Mouse (Mus musculus) C2C12 (cell line): Measurements from ENCODE around the gene Fam71f2.

Source experiments
- CEBPB ChIP-seq: IDR thresholded peaks from one replicate; pipeline ENCODE4 v1.6.1; 2011; ENCODE audit warnings: low read depth, mild to moderate bottlenecking, control low read depth, moderate library complexity
- CTCF ChIP-seq: IDR thresholded peaks from one replicate; pipeline ENCODE4 v1.5.1; 2011; ENCODE audit not compliant: control insufficient read depth, insufficient read depth, insufficient read length
- FOSL1 ChIP-seq: IDR thresholded peaks from one replicate; pipeline ENCODE4 v1.8.0; 2011; ENCODE audit warnings: mild to moderate bottlenecking, low read length; ENCODE audit not compliant: poor library complexity, insufficient read depth, severe bottlenecking
- MAX ChIP-seq: IDR thresholded peaks from one replicate; pipeline ENCODE4 v1.6.1; 2011; ENCODE audit warnings: mild to moderate bottlenecking, control low read depth
- MYOD1 ChIP-seq: IDR thresholded peaks from one replicate; pipeline ENCODE4 v1.6.1; 2011; ENCODE audit warnings: low read depth; ENCODE audit not compliant: control insufficient read depth, insufficient read length
- MYOG ChIP-seq: IDR thresholded peaks from one replicate; pipeline ENCODE4 v1.6.1; 2011; ENCODE audit not compliant: control insufficient read depth, insufficient read length; ENCODE audit errors: extremely low read depth
- USF1 ChIP-seq: IDR thresholded peaks from one replicate; pipeline ENCODE4 v1.6.1; 2011; ENCODE audit warnings: low read depth, mild to moderate bottlenecking, control low read depth, moderate library complexity

DNA sequence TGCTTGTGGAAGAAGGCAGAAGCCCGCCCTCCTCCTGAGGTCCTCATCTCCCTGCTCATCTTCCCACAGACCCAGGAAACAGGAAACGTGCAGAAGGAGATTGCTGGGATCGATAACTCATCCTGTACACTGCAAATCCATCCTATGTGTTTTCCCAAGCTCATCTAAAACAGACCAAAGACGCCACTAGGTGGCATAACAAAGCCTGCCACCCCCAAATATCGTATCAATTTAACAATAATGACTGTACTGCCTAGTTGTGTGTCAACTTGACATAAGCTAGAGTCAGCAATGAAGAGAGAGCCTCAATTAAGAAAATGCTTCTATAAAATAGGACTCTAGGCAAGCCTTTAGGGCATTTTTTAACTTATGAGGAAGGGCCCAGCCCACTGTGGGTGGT is 24.3 kb downstream of the Fam71f2 start:
- no peak for TF ChIP-seq CTCF
- TF ChIP-seq CEBPB, result no peak
- no peak for TF ChIP-seq MYOD1
- no peak for TF ChIP-seq MYOG
- no peak for TF ChIP-seq MAX
- no peak for TF ChIP-seq FOSL1
- no peak for TF ChIP-seq USF1
